Mouse (Mus musculus): ENCODE measurements around the gene Wee2. TPM values are rescaled to one million over a fixed set of nuclear protein-coding genes. Genes with fewer than 3 reads are reported as not detected.

Gene Wee2
- polyA plus RNA-seq (2012; rRNA removed): 0.04 and 0.08 TPM in 2 replicates

GRCm38 (mm10) chr6:40438936-40439335 is at the start of gene Wee2:
Gene Wee2, plus strand, starts transcription at chr6:40439088.

GRCm38 (mm10) chr6:40436047-40436483 is 2.8 kb upstream of the Wee2 start, which contains the start of gene E330009J07Rik:
Gene E330009J07Rik, minus strand, starts transcription at chr6:40436135.

DNA sequence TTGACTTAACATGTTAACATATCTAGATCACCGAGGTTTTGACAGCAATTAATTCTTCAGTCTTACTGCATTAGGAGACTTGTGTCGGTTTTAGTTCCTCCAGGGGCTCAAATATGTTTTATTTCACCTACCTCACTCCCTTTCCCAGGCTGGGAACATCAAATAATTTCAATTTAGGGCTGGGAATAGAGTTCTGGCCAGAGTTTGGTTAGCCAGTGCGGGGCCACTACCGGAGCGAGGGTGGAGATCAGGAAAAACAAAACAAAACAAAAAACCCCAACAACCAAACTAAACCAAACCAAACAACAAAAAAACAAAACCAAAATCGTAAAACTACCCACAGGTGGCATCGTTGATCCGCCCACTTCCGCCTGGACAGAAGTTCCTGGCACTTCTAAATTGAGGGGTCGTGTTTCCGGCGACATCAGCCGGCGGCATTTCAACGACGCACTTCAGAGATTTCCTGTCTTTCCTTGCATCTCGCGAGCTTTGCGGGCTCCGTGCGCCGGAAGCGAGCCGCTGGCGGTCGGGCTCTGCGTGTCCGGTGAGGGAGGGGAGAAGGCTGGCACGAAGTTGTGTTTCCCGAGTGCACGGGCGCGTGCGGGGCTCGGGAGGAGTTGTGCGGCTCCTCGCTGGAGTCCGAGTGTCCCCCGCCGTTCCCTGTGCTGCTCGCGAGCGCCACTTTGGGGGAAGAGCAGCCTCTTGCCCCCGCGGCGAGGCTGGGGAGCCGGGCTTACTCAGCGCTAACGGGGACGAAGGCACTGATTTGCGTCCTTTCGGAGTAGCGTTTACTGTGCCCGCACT is 32.2 kb downstream of the Wee2 start, which contains the start of gene Ssbp1:
TSS of gene Ssbp1 (plus strand) at position 437 of the 804 bp plus-strand sequence.

GRCm38 (mm10) chr6:40490933-40491332 is 52.0 kb downstream of the Wee2 start, which contains the start of gene Tas2r137:
Gene Tas2r137, plus strand, starts transcription at chr6:40491233.

GRCm38 (mm10) chr6:40493229-40493628 is 54.3 kb downstream of the Wee2 start, which contains the start of gene Tas2r108:
Gene Tas2r108, plus strand, starts transcription at chr6:40493529.

Other genes with a start within 250 kb of the Wee2 start
- gene Agk, start 113.9 kb upstream of the Wee2 start, polyA plus RNA-seq (2012; rRNA removed): 23.9 and 25.1 TPM in 2 replicates
- gene E330009J07Rik, start 3.0 kb upstream of the Wee2 start, polyA plus RNA-seq (2012; rRNA removed): 10.6 and 12.1 TPM in 2 replicates
- gene Ssbp1, start 32.3 kb downstream of the Wee2 start, polyA plus RNA-seq (2012; rRNA removed): 133 and 140 TPM in 2 replicates
- 0.06 and 0.16 TPM in 2 replicates for gene Tas2r137, start 52.1 kb downstream of the Wee2 start, polyA plus RNA-seq (2012; rRNA removed)
- 0.18 and 0.63 TPM in 2 replicates for gene Tas2r108, start 54.4 kb downstream of the Wee2 start, polyA plus RNA-seq (2012; rRNA removed)
- gene Prss37, start 80.4 kb downstream of the Wee2 start, polyA plus RNA-seq (2012; rRNA removed): not detected in 2 replicates
- gene Olfr461, start 116.0 kb downstream of the Wee2 start, polyA plus RNA-seq (2012; rRNA removed): not detected in 2 replicates
- gene Olfr460, start 130.4 kb downstream of the Wee2 start, polyA plus RNA-seq (2012; rRNA removed): 0.06 and 0.10 TPM in 2 replicates
- 0.52 and 0.73 TPM in 2 replicates for gene Clec5a, start 146.7 kb downstream of the Wee2 start, polyA plus RNA-seq (2012; rRNA removed)
- gene Tas2r138, start 174.2 kb downstream of the Wee2 start, polyA plus RNA-seq (2012; rRNA removed): not detected in 2 replicates
- 0.37 and 0.41 TPM in 2 replicates for gene Mgam, start 189.7 kb downstream of the Wee2 start, polyA plus RNA-seq (2012; rRNA removed)